Mouse (Mus musculus): ENCODE results near the gene Golt1a.

Gene Golt1a

DNA sequence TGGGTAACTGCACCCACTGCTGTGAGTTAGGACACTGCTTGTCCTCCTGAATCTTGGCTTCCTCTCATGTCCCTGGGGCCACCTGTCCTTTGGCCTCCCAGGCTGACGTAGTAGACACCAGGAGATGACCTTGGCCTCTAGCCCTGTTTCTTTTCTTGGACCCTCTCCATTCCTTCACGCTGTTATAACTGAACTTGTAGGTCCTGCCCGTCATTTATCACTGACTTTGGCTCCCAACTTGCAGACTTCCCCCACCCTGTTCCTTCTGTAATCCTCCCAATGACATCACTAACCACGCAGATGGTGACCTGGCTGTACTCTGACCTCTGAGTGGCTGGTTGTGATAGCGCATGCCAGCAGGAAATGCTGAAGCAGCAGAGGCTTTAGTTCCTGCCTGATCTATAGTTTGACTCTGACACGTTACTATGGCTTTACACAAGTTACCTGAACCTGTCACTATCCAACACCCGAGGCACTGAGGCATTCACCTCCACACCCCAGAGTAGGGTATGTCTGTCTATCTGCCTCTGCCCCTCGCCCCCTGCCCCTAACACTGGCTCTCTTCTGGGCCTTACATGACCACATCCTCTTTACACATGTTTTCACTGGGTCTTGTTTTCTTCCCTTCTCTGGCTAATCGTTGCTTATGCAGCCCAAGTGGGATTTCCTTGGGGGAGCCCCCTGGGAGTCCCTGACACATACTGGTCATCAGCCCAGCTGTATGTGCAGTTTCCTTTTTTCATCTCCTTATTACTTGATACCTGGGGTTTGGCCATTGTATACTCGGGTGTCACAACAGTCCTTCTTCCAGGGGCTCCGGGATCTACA, 38.3 kb downstream of the Golt1a start:
- no peak for DNase-seq (ENCODE audit: low spot score in 2 of 2)

DNA sequence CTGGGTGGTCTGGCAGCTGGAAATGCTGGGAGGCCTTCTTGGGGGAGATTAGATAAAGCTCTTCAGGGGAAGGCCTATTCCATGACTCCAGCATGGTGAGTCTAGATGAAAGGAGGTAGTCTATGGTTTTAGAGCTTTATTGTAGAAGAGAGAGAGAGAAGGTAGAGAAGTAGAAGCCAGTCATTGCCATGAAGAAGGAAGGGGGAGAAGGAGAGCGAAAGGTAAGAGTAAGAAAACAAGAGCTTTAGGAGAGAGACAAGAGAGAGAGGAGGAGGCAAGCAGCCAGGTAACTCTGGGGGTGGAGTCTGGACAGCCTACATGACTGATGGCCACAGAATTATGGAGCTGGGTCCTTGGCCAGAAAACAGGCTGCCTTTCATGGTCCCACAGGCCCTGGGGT, 40.6 kb downstream of the Golt1a start, which contains the start of gene Ren1:
TSS of gene Ren1 (plus strand) at position 301 of the 400 bp plus-strand sequence.
- no peak for DNase-seq (ENCODE audit: low spot score in 2 of 2)

DNA sequence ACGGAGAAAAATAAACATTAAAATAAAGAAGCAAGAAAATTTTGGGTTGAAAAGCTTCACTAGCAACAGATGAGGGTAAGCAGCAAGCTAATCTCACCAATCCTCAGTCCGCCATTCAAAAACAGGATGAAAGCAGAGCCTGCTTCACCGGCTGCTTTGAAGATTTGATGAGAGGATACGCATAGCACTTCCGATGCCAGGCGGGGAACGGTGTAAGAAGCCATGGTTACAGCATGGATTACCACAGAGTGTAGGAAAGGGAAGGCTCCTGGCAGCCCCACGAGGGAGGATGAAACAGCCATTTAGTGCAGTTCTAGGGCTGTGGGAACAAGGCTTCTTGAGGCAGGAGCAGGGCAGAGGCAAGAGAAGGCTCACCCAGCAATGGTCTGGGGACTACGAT, 42.2 kb downstream of the Golt1a start:
- no peak for DNase-seq (ENCODE audit: low spot score in 2 of 2)

DNA sequence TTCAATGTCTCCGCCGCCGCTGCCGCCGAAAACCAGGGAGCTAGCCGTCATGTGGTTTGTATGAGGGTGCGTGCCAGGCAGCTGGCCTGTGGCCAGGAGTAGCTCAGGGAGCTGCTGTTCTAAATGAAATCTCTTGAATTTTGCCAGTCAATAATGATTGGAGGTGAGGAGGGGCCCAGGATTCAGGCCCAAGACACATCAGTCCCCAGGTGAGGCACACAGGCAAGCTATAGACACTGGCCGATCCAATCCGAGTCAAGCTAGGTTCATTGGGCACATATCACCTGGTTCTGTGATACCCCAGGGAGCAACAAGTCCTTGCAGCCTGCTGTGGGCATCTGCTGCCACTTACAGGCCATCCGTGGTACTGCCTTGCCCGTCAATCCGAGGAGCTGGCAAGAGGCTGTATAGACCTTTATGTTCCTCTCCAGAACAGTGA, 43.8 kb downstream of the Golt1a start:
- DNase-seq (ENCODE audit: low spot score in 2 of 2) = peak; percentile 90

DNA sequence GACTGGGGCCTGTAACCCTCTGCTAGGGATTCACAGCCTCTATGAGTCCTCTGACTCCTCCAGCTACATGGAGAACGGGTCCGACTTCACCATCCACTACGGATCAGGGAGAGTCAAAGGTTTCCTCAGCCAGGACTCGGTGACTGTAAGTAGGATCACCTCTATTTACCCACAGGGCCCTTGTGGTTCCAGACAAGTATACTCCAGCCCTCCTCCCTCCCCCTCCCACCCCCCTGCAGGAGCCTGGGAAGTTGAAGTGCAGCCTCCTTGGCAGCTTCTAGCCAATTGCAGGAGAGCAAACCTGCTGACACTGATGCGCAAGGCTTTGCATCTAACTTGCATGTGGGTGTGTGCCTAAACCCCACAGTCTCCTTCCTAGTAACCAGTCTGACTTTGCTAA, 45.9 kb downstream of the Golt1a start:
- DNase-seq (ENCODE audit: low spot score in 2 of 2) = no peak

DNA sequence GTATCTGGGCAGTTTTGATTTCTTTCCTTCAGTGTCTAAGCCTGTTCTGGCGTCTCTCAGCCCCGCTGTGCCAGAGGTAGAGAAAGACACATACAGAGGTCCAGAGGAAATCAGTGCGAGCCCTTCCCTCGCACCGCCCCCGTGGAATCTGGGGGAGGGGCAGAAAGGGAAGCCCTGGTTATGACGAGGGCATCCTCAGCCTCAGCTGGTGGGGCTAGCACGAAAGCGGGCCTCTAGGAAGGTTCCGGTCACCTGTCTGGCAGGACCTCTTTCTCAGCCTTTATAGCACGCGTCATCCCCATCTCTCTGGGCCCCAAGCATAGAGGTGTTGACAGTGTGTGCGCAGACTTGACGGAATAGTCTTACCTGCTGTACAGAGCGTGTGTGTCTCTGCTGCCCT, 46.3 kb downstream of the Golt1a start:
- no peak for DNase-seq (ENCODE audit: low spot score in 2 of 2)

DNA sequence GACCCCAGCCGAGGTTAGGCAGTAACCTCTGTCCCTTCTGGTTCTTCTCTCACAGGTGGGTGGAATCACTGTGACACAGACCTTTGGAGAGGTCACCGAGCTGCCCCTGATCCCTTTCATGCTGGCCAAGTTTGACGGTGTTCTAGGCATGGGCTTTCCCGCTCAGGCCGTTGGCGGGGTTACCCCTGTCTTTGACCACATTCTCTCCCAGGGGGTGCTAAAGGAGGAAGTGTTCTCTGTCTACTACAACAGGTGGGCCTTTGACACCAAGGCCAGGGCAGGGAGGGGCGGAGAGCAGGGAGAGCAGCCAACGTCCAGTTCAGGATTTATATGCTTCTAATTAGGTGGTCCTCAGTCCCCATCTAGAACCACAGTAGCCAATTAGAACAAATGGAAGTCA, 46.7 kb downstream of the Golt1a start:
- DNase-seq (ENCODE audit: low spot score in 2 of 2) = no peak

DNA sequence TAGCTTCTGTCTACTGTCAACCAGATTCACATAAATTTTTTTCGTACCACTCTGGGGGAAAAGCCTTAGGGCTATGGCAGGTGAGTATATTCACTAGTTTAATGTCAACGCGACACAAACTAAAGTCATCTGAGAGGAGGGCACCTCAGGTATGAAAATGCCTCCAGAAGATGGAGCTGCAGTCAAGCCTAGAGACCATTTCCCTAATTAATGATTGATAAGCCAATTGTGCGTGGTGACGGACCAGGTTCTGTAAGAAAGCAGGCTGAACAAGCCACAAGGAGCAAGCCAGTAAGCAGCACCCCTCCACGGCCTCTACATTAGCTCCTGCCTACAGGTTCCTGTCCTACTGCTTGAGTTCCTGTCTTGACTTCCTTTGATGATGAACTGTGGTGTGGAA, 51.4 kb downstream of the Golt1a start:
- no peak for DNase-seq (ENCODE audit: low spot score in 2 of 2)

DNA sequence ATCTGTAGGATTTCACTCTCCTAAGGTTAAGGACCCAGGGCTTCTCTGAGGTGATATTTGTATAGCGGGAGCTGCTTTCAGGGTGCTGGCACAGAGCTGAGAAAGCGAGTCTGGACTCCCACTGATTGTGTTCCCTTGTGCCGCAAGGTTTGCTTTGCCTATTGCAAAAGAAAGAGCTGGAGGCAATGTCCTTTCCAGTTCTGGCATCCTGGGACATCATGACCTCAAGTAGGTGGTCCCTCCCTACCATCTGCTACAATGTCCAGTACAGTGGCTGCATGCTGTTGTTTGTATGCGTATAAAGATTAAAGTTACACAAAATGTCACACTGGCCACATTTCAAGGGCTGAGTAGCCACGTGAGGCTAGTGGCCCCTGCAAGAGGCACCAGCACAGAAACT, 52.5 kb downstream of the Golt1a start:
- no peak for DNase-seq (ENCODE audit: low spot score in 2 of 2)

DNA sequence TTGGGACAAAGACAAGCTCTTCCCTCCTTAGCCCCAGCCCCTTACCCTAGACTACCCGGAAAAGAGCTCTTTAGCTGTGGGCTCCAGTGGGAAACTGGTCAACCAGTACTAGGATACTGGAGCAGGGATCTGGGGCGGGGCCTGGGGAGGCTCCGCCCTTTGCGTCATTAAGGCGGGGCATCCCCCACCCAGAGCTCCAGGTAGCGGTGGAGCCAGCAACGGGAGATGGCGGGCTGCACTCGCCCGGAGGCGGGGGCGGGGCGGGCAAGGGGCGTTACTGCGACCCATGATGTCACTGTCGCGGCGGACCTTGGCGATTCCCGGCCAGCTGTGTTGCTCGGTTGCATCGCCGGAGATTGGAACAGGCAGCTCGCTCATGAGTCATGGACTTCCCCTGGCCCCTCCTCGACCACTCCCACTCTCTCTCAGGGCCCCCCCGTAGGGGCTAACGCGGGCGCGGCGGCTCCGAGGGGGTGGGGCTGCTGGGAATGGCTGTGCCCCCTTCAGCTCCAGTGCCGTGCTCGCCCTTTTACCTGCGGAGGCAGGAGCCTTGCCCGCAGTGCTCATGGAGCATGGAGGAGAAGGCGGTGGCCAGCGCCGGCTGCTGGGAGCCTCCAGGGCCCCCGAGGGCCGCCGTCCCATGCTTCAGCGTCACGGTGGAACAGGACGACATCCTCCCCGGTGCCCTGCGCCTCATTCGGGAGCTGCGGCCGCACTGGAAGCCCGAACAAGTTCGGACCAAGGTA, 53.8 kb downstream of the Golt1a start, which contains the start of gene Etnk2:
TSS of gene Etnk2 (plus strand) at position 297 of the 746 bp plus-strand sequence.
- peak; percentile 65 to 77 for DNase-seq (ENCODE audit: low spot score in 2 of 2)

DNA sequence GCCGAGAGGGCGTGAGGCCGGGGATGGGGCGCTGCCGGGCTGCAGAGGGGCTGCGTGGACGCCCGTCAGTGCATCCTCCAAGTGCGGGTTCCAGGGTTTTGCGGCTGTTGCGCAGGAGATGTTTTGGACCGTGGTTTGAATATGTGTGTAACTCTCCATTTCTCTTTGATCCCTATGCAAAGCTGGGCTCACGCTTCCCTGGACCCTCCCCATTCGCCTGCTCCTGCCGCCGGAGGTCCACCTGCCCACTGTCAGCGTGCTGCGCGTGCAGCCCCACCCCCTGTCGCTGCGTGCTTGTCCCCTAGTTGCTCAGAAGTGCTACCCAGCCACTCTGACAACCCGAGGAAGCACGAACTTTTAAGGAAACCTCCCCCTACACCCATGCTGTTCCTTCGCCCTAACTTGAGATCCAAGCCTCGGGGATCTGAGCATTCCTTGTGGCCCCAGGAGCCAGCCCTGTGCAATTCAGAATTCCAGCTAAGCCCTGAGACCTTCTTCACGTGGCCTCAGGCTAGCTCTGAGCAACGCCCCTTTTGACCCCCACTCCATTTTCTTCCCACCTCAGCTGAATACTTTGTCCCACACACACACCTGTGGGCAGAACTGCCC, 54.5 kb downstream of the Golt1a start:
- DNase-seq (ENCODE audit: low spot score in 2 of 2) = peak in 1 of 2 experiments; percentile 17

DNA sequence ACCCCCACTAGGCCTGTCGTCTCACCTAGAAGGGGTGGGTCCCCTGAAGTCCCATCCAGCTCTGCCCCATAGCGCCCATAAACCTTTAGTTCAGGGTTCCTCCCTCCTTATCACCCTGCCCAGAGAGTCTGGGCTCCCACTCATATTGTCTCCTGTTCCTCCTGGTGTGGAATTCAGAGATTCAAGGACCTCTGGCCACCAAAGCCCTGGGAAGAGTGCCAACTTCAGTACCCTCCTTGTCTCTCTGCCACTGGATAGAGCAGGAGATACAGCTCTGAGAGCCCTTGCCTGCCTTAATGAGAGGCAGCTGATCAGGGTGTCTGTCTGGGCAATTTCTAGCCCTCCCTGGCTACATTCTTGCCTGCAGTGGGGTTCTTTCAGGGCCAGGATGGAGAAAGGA, 55.3 kb downstream of the Golt1a start:
- no peak for DNase-seq (ENCODE audit: low spot score in 2 of 2)

DNA sequence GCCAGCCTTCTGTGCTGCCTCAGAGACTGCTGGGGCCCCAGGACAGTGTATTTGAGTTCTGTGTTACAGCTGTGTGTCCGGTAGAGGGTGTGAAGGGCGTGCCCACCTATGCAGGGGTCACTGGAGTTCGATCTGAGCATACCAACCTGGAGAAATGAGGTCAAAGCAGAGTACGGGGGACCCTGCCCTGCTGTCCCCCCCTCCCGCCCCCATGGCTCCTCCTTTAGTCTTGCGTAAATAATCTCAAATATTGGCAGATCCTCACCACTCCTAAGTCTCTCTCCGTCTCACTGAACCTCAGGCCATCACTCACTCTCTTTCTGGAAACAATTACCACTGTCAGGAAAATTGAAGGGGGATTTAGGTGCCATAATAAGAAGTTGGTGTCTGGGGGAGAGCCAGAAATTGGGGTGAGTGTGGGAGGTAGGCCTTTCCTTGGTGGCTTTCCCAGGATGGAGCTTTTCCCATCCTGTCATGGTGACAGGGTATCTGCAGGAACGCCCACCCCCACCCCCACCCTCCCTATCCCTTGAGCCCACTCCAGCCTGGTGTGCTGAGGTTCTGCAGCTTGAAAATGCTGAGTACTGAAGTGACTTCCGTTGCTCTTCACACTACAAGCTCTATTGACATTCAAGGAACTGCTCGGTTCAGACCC, 57.5 kb downstream of the Golt1a start:
- DNase-seq (ENCODE audit: low spot score in 2 of 2) = peak; percentile 29 to 44

DNA sequence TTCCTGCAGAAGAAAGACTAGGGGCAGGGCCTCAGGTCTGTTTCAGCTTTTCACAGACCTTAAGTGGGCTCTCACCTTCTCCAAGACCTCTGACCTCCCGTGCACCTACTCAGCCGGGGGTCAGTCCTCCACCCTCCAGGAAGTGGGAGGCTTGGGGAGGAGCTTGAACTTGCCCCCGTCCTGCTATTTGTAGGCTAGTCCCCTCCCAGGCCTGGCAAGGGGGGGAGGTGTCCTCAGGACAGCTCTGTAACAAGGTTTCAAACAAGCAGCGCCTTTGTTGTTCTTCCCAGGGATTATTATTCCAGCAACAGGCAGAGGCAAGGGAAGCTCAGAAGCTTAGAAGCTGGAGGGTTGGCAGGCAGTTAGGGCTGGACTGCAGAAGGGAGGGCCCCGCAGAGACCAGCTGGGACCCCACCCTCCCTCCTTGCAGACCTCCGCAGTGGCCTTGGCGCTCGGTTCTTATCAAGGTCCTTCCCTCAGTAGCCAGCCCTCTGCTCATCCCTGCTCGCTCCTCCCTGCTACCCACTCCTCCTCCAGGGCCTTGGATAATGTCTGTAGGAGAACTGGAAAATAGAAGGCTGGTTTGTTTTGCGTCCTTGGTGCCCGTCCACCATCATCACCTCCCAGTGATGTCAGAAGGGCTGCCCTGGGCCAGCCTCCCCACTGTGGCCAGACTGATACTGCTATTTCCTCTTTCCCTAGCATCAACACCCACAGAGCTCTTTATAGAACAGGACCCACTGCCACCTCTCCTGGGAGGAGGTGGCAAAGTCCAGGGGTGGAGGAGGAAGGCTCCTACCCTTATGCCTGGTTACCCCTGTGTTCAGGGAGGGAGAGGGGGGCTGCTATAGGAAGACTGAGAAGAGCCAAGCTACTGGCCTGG, 58.2 kb downstream of the Golt1a start:
- DNase-seq (ENCODE audit: low spot score in 2 of 2) = no peak

DNA sequence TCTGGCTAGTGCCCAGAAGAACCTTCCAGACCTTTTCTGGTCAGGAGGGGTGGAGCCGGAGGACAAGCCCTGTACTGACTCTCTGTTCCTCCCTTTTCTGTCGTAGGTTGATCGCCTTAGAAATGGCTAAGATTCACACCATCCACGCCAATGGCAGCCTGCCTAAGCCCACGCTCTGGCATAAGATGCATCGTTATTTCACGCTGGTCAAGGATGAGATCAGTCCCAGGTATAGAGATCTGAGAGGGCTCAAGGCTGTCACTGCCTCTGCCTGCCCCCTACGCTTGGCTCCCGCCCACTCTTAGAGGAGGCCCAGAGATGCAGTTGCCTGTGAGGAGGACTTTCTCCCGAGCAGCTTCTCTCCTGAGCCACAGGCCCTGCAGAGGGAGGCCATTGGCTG, 59.0 kb downstream of the Golt1a start:
- DNase-seq (ENCODE audit: low spot score in 2 of 2) = peak; percentile 70 to 71

DNA sequence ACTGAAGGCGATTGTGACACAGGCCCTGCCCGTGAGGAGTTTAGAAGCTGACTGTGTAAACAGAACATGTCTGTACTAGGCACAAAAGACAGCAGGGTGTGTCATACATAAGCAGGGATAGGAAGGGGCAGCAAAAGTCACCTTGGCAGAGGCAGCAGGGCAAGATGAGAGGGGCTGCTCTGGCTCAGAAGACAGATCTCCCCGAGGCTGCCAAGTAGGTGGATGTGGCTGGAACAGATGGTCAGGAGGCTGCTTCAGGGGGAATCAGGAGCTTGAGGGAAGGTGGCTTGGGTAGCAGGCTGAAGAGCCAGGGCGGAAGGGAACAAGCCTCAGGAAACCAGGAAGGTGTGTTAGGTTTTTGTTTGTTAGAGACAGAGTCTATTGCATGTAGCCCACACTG, 60.8 kb downstream of the Golt1a start:
- no peak for DNase-seq (ENCODE audit: low spot score in 2 of 2)

DNA sequence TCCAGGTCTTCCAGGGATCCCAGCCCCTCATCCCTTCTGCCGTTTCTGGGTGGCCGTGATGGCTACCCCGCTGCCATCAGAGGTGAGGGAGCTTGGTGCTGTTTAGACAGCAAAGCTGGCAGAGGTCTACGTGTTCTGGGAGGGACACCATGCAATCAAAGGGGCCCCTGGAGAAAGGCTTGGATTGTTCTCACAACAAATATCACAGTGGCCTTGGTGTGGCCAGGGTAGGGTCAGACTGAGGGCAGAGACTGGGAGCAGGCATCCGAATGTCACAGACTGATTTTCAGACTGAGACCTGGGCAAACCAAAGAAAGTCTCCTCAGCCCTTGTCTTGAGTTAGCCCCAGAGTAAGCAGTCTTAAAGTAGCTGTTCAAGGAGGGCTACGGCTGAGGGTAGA, 61.8 kb downstream of the Golt1a start:
- DNase-seq (ENCODE audit: low spot score in 2 of 2) = no peak

DNA sequence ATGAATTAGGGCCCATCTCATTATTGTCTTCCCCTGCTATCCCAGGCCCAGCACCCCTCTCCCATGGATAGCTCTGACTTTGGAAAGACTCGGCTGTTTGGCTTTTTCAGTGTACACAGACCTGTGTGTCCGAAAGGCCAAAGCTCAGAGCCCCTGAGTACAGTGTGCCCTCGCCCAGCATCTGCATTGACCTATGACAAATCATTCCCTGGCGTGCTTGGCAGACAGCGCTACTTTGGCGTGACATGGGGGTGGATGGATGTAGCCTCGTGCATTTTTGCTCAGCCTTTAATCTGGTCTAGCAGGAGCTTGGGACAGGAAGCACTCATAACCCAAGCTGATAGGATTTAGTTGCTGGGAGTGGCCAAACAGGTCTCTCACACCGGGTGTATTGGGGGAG, 62.5 kb downstream of the Golt1a start:
- no peak for DNase-seq (ENCODE audit: low spot score in 2 of 2)

Measured in right cerebral cortex, adult 2 months (tissue).